Mouse (Mus musculus) kidney, postnatal 0 days (tissue): ENCODE measurements around the gene B4galt5. TPM values are rescaled to one million over a fixed set of nuclear protein-coding genes. Genes with fewer than 3 reads are reported as not detected.

Experiments
- ATAC-seq: fragments of 200-750 bp; cut with Nextera tagmentation; replicated peaks from 2 replicates; pipeline ENCODE4 v1.8.0; 2017; ENCODE audit warnings: low read depth, moderate number of reproducible peaks, moderate TSS enrichment, moderate library complexity; ENCODE audit not compliant: low FRiP score
- DNase-seq: peaks from one replicate; pipeline ENCODE4 v3.0.0-alpha.2; 2016; ENCODE audit warnings: low spot score
- H3K27ac ChIP-seq: fragments of 300-500 bp; sonication (generic); 2 replicates; pipeline ENCODE4 v1.5.1; 2014; ENCODE audit warnings: mild to moderate bottlenecking
- H3K27me3 ChIP-seq: fragments of 300-500 bp; sonication (generic); 2 replicates; pipeline ENCODE4 v1.6.1; 2014; ENCODE audit warnings: low read length, mixed read lengths; ENCODE audit not compliant: insufficient read depth
- H3K36me3 ChIP-seq: fragments of 300-500 bp; sonication (generic); 2 replicates; pipeline ENCODE4 v1.6.1; 2014; ENCODE audit warnings: low read length, mixed read lengths; ENCODE audit not compliant: insufficient read depth
- H3K4me1 ChIP-seq: fragments of 300-500 bp; sonication (generic); replicated peaks from 2 replicates; pipeline ENCODE4 v1.6.1; 2014; ENCODE audit warnings: antibody characterized with exemption, low read length, mixed read lengths; ENCODE audit not compliant: insufficient read depth
- H3K4me2 ChIP-seq: fragments of 300-500 bp; sonication (generic); 2 replicates; pipeline ENCODE4 v1.6.1; 2014; ENCODE audit warnings: mild to moderate bottlenecking, low read length, moderate library complexity, mixed read lengths
- H3K4me3 ChIP-seq: fragments of 300-500 bp; sonication (generic); replicated peaks from 2 replicates; pipeline ENCODE4 v1.5.1; 2014; ENCODE audit warnings: low read depth, low read length
- H3K9ac ChIP-seq: fragments of 300-500 bp; sonication (generic); 2 replicates; pipeline ENCODE4 v1.6.1; 2014; ENCODE audit warnings: low read depth, low read length
- H3K9me3 ChIP-seq: fragments of 300-500 bp; sonication (generic); replicated peaks from 2 replicates; pipeline ENCODE4 v1.6.1; 2016; ENCODE audit warnings: low read length, inconsistent platforms, mixed read lengths
- CTCF ChIP-seq: IDR thresholded peaks from 2 replicates; pipeline ENCODE4 v1.5.1; 2016; ENCODE audit warnings: antibody characterized with exemption, low read depth, mild to moderate bottlenecking, moderate library complexity
- WGBS: fragments of 180-500 bp; shearing (Covaris S2); extraction: QIAGEN DNeasy Blood & Tissue Kit; methylation state at CpG from one replicate; pipeline ENCODE4 v1.1.7; 2014; 5-methylcytosine and 5-hydroxymethylcytosine counted together
- polyA plus RNA-seq: library from polyadenylated mRNA; unstranded; fragments of >200 nt; fragmentation: Nextera tagmentation; extraction: Ambion mirVana; gene quantifications from 2 replicates; pipeline ENCODE4 v1.2.1, GENCODE M21; 2015

B4galt5 gene
- polyA plus RNA-seq, 1 experiment from 2014 or later, result 22.6 TPM

DNA sequence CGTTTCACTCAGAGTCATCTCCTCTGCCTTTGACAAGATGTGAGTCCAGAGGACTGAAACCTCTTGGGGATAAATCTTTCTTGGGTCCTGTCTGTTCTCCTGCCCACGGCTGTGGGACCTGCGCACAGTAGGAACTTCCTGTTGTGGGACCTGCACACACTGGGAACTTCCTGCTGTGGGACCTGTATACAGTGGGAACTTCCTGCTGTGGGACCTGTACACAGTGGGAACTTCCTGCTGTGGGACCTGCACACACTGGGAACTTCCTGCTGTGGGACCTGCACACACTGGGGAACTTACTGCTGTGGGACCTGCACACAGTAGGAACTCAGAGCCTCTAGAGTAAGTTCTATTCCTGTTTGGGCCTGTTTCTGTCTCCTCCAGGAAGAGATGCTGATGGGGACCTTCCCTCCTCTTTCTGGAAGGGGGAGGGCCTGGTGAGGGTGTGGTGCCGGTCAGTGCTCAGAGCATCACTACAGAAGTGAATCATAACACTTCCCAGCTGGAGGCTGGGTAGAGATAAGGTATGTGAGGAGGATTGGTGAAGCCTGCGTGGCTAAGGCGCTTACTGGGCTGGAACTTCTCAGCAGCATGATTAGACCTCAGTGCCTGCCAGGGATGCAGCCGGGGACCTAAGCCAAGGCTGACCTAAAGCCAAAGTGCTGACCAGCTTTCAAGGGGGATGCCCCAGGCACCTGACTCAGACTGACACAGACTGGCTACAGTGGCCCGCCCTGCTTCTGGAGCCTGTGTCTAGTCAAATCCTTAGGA, 85.8 kb downstream of the B4galt5 start:
- H3K4me3 ChIP-seq, result no peak overlapping the region
- no peaks in the 10 kb centered on the region for H3K36me3 ChIP-seq
- no peak for DNase-seq
- H3K4me2 ChIP-seq, result no peak overlapping the region
- H3K4me1 ChIP-seq, result no peaks in the 10 kb centered on the region
- no peak for TF ChIP-seq CTCF
- no peaks in the 10 kb centered on the region for H3K9me3 ChIP-seq
- H3K27me3 ChIP-seq, result no peaks in the 10 kb centered on the region
- 78% methylated on average over 8 of the region's 8 CpGs for WGBS
- H3K9ac ChIP-seq, result no peak overlapping the region
- no peak for ATAC-seq
- no peak overlapping the region for H3K27ac ChIP-seq

DNA sequence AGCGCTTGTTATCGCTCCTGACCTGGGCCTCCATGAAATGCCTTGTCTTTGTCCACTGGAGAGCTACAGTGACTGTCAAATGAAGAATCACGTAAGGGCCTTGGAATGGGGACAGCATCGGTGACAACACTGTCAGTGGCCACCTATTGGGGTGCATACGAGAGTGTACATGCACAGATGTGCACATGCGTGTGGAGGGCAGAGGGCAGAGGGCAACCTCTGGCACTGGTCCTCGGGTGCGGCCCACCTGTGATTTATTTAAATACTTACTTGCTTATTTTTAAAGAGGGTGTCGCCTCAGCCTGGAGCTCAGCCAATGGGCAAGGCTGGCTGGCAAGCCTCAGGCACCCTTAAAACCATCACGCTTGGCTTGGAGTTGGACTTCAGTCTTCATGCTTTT, 86.5 kb downstream of the B4galt5 start:
- H3K9ac ChIP-seq, result no peak overlapping the region
- 89% methylated on average over 10 of the region's 10 CpGs for WGBS
- no peak for ATAC-seq

DNA sequence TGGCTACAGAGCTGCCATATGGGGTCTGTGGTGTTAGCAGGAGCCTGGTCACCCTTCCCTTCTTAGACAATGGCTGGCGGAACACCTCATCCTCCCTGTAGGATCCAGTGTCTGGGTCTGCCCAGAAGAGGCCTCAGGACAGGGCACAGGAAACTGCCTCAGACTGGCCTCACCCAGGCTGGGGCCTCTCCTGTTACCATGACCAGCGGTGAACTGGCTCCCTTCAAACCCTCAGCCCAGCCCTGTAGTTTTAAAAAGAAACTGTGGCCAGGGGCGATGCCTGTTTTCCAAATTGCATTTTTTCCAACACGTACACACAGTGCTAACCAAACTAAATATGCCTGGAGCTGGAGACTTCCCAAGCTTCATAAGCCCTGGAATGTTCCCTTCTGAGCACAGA, 87.9 kb downstream of the B4galt5 start:
- DNase-seq (no peak), ATAC-seq (no peak)
- TF ChIP-seq CTCF, result no peak

More for the DNA sequence above, 86.5 kb downstream of the B4galt5 start:
- Histone ChIP-seq H3K27me3 (no peaks in the 10 kb centered on the region), H3K36me3 (no peaks in the 10 kb centered on the region), H3K27ac (no peak overlapping the region), H3K4me1 (no peaks in the 10 kb centered on the region), H3K4me2 (no peak overlapping the region), H3K9me3 (no peaks in the 10 kb centered on the region), H3K4me3 (no peak overlapping the region)
- TF ChIP-seq CTCF, result no peak
- DNase-seq, result no peak

DNA sequence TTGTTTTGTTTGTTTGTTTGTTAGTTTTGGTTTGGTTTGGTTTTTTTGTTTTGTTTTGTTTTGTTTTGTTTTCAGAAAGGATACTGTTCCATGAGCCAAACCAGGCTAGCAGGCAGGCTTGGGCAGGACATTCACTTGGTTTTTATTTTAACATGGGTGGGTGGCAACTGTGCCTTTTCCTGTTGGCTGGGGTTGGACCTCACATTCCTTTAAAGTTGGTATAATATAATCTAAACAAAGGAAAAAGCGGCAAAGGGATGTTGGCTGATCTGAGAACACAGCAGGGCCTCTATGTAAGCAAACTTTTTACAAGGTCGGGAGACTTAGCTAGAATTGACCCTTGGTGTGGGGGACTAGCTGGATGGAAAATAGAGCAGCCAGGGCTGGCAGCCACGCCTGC, 91.2 kb downstream of the B4galt5 start:
- DNase-seq, result no peak
- H3K27ac ChIP-seq, result no peak overlapping the region
- WGBS, result 45% methylated on average over 3 of the region's 3 CpGs

More for the DNA sequence above, 87.9 kb downstream of the B4galt5 start:
- no peak overlapping the region for H3K4me2 ChIP-seq
- H3K4me1 ChIP-seq, result no peaks in the 10 kb centered on the region
- H3K36me3 ChIP-seq, result no peaks in the 10 kb centered on the region
- H3K27ac ChIP-seq, result no peak overlapping the region
- H3K9ac ChIP-seq, result no peak overlapping the region
- no peak overlapping the region for H3K4me3 ChIP-seq
- 52% methylated on average over 4 of the region's 4 CpGs for WGBS
- no peaks in the 10 kb centered on the region for H3K9me3 ChIP-seq
- no peaks in the 10 kb centered on the region for H3K27me3 ChIP-seq

DNA sequence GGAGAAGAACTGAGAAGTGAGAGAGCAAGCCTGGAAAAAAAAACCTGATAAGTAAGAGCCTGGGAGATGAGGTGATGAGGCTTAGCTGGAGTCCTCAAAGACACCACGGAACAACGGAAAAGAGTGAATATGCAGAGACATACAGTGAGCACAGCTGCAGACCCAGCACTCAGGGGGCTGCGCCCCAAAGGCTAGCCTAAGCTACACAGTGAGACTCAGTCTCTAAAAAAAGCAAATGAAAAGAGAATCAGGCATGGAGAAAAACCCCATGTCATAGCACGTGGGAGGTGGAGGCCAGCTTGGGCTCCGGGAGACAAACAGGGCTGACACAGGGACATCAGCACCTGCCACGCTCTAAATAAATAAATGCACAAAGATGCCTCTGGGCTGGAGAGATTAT, 94.2 kb downstream of the B4galt5 start:
- ATAC-seq, result no peak
- WGBS, result 67% methylated on average over 6 of the region's 6 CpGs

More for the DNA sequence above, 91.2 kb downstream of the B4galt5 start:
- H3K4me1 ChIP-seq, result no peaks in the 10 kb centered on the region
- H3K36me3 ChIP-seq, result no peaks in the 10 kb centered on the region
- H3K4me3 ChIP-seq, result no peak overlapping the region
- H3K4me2 ChIP-seq, result no peak overlapping the region
- no peak for TF ChIP-seq CTCF
- no peaks in the 10 kb centered on the region for H3K27me3 ChIP-seq
- no peak overlapping the region for H3K9ac ChIP-seq
- H3K9me3 ChIP-seq, result no peaks in the 10 kb centered on the region
- no peak for ATAC-seq

DNA sequence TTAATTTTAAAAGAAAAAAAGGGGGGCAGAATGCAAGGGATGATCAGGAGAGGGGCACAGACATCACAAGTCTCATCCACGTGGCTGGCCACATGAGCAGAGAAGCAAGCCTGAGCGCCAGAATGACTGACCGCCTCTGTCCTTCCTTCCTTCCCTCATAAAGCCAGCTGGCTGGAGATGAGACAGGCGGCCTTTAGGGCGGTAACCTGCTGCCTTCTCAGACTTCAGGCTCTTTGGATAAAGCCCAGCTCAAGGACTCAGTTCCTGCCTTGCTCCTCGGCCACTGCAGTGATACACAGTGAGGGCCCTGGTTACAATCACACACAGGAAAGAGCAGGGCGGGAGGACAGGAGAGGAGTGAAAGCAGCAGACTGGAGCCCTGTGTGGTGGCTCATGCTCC, 94.8 kb downstream of the B4galt5 start:
- WGBS, result 53% methylated on average over 7 of the region's 7 CpGs
- Histone ChIP-seq H3K27ac (no peak overlapping the region), H3K4me3 (no peak overlapping the region), H3K4me1 (0 out of 2 replicates have a peak, but pooled peaks cover 9% of the 10 kb centered on the region), H3K4me2 (no peak overlapping the region), H3K9me3 (no peaks in the 10 kb centered on the region), H3K36me3 (no peaks in the 10 kb centered on the region), H3K27me3 (no peaks in the 10 kb centered on the region), H3K9ac (no peak overlapping the region)
- DNase-seq (peak; percentile 36), ATAC-seq (no peak)
- no peak for TF ChIP-seq CTCF

More for the DNA sequence above, 94.2 kb downstream of the B4galt5 start:
- no peak overlapping the region for H3K27ac ChIP-seq
- H3K27me3 ChIP-seq, result no peaks in the 10 kb centered on the region
- H3K4me2 ChIP-seq, result no peak overlapping the region
- H3K9me3 ChIP-seq, result no peaks in the 10 kb centered on the region
- no peak for DNase-seq
- H3K9ac ChIP-seq, result no peak overlapping the region
- no peak for TF ChIP-seq CTCF
- H3K4me3 ChIP-seq, result no peak overlapping the region
- H3K36me3 ChIP-seq, result no peaks in the 10 kb centered on the region
- 0 out of 2 replicates have a peak, but pooled peaks cover 6% of the 10 kb centered on the region for H3K4me1 ChIP-seq
